Mouse (Mus musculus) hematopoietic stem cell, adult 5-6 weeks (primary cell): Measurements from ENCODE around the gene Tas1r1. TPM values are rescaled to one million over a fixed set of nuclear protein-coding genes. Genes with fewer than 3 reads are reported as not detected.

Experiments used
- ATAC-seq, 2 experiments: fragments of 125-278 bp in 1 of 2; replicated peaks in 1 of 2; 2 replicates each; pipeline ENCODE4 v1.8.0; 2016 to 2017; ENCODE audit warnings: inconsistent platforms in 2 of 2, mild to moderate bottlenecking in 2 of 2, moderate number of reproducible peaks in 2 of 2, low read depth in 1 of 2, moderate TSS enrichment in 1 of 2; ENCODE audit not compliant: low FRiP score in 2 of 2, poor library complexity in 2 of 2, severe bottlenecking in 2 of 2, insufficient read depth in 1 of 2, low TSS enrichment in 1 of 2
- total RNA-seq: library from RNA; stranded (forward); fragments of 172-1452, 232-1000 nt; gene quantifications from 2 replicates; pipeline ENCODE4 v1.2.3, GENCODE M21; 2017

Tas1r1 gene
- total RNA-seq, 1 experiment from 2014 or later, result 1.5 TPM

DNA sequence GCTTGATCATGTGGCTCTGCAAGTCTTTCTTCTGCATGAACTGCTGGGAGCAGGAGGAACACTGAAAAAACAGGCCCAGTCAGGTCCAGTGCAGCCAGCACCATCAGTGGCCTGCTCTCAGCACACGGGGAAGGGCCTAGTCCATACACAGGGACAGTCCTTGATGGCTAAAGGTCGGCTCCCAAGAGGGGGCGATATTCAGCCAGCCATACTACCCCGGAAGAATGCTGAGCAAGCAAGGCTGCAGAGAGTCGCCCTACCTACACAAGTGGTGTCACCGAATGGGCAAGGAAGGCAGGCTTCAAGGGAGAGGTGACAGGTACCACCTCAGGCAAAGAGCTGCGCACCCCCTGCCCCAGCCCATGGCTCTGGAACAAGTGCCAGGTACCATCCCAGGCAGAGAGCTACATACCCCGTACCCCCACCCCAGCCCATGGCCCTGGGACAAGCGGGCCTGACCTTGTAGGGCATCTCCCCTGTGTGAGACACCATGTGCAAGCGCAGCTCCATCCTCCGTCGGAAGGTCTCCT lies 16.7 kb downstream of the Tas1r1 start:
- no peak for ATAC-seq

DNA sequence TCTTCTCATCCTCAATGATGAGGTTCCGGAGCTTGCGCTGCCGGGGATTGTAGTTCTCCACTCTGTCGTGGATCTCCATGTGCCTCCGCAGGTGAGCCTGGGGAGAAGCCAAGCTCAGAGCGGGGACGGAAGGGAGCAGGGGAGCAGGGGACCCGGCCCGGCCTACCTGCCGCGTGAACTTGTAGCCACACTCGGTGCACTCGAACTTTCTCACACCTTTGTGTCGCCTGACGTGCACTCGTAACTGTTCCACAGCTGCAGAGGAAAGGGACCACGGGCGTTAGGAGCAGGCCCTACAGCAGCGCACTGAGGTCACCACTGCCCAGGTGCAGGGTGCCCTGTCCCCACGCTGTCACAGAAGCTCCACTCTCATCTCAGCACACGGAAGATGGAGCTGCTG lies 18.3 kb downstream of the Tas1r1 start:
- no peak for ATAC-seq

DNA sequence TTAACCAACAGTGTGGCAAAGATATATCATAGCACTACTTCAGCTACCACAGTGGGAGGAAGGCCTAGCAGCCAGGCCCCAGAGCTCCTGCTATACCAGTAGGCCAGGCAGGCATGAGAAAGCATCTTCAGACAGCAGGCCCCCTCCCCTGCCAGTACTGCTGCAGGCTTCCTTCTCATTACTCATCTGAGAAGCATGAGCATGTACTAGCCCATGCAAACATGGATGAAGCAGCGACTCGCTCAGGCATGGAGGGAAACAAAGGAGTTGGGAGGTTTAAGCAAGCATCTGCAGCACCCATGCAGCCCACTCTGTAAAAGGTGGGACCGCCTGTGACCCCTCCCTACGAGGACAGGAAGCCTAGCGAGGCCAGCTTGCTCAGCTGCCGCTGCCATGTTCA lies 19.3 kb downstream of the Tas1r1 start:
- ATAC-seq, result no peak

DNA sequence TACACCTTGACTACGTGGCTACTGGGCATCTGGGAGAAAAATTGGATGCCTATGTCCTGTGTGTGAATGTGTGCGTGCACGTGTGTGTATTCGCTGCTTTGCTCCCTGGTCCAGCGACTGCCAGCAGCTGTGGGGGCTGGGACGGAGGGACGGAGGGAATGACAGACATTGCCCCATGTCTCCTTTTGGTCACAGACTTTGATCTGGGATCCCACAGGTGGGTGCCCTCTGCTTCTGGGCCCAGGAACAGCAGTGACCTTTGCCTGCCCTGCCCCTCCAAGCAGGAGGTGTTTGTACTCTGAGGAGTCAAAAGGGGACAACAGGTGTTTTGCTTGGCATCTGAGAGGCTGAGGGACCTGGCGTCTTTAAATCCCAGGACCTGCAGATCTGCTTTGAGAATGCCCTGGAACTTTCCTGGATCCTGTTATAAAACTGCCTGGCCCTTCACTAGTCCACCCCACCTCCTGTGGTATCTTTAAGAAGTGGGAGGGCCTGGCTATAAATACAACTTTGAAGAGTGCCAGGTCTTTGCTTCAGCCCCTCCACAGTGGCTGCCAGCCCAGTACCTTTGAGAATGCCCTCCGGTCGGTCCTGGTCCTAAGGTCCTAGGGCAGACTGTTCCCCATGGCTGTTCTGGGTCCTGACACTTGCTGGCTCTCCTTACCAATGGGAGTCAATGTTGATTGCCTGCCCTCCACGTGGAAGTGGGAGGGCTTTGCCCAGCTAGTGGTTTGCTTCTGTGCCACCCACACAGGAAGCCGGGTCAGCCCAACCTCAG lies 25.1 kb downstream of the Tas1r1 start:
- ATAC-seq, result peak; percentile 18 to 29; a peak in 2 of 4 replicates

DNA sequence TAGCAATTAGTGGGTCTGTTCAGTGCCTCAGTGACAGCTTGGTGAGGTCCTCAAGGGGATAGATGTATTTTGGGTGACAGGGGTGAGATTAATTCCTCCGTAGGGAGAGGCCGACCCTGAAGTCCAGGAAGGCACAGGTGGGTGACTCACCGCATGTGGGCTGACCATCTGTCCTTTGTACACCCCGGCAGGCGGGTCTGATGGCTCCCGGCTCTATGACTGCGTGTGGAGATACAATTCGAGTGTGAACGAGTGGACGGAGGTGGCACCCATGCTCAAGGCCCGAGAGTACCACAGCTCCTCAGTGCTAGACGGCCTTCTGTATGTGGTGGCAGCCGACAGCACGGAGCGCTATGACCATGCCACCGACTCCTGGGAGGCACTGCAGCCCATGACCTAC lies 26.3 kb downstream of the Tas1r1 start:
- no peak for ATAC-seq

DNA sequence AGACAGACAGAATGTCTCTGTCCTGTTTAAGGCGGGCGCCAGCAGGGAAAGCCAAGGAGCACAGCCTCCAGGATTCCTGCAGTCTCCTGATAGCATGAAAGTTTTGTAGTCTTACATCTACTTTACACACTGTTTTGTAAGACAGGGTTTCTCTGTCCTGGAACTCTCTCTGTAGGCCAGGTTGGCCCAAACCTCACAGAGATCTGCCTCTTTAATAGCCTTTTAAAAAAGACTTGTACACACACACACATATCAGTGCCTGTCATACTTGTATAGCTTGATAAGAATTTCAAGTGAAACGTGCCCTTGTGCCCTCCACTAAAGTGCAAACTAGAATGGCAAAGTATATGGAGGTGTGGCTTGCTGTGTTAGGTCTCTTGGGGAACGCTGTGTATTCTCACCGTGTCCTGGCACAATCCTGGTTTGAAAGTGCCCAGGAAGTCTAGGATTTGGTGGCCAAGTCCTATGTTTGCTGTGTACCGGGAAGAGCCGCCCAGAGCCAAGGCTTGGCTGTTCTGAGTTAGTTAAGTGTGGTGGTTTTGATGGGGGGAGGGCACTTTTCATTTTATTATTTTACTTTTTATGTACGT lies 27.1 kb downstream of the Tas1r1 start:
- ATAC-seq, result no peak

DNA sequence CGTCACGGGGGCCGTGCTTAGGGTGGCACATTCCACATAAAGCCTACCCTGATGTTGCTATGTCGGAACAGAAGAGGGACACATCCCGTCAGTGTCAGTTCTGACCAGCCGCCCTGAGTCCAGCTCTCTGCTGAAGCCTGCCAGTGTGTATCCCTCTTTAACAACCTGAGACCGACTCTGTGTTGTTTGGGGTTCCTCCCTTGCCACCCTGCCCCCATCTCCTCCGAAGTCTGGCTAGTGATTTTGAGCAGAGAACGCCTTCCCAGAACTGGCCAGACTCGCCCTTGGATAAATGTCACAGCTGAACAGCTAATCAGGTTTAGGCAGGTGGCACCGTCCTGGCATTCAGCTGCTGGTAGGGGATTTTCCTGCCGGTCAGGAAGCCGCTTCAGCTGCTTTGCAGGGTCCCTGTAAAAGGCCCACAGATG lies 27.6 kb downstream of the Tas1r1 start:
- ATAC-seq, result 0 out of 4 replicates have a peak, but pooled peaks of 1 of the 2 experiments have one; percentile 2

DNA sequence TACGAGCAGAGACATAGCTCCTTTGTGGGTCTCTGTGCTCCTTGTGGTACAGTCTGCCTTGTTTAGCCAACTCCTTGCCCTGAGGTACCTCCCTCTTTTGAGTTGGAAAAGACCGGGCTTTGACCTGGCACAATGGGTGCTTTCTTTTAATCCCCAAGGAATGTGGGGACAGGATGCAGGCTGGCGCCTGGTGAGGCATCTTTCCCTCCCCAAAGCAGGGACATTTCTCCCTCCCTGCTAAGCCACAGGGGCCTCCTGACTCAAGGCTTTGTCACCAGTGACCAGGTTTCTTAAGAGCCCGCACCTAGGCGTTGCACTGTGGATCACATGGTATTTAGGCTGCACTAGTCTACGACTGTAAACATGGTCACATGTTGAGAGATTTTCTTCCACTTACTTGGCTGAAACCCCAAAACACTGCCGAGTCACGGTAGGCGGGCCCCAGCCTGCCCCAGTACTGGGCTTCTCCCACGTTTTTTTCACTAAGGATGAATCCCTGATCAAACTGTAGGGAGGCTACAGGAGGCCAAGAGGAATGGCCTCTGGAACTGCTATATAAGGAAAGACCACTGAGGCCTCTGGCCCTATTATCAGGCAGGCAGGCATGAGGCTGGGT lies 28.2 kb downstream of the Tas1r1 start:
- peak; percentile 37 to 65 for ATAC-seq

DNA sequence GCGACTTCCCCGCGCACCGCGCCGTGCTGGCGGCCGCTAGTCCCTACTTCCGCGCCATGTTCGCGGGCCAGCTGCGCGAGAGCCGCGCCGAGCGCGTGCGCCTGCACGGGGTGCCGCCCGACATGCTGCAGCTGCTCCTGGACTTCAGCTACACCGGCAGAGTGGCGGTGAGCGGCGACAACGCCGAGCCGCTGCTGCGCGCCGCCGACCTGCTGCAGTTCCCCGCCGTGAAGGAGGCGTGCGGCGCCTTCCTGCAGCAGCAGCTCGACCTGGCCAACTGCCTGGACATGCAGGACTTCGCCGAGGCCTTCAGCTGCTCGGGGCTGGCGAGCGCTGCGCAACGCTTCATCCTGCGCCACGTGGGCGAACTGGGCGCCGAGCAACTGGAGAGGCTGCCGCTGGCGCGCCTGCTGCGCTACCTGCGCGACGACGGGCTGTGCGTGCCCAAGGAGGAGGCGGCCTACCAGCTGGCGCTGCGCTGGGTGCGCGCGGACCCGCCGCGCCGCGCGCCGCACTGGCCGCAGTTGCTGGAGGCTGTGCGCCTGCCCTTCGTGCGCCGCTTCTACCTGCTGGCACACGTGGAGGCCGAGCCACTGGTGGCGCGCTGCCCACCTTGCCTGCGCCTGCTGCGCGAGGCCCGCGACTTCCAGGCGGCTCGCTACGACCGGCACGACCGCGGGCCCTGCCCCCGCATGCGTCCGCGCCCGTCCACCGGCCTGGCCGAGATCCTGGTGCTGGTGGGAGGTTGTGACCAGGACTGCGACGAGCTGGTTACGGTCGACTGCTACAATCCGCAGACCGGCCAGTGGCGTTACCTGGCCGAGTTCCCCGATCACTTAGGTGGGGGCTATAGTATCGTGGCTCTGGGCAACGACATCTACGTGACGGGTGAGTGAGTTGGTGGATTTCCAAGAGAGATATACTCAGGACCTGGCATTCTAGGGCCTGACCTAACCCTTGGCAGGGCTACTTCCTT lies 29.0 kb downstream of the Tas1r1 start:
- no peak for ATAC-seq

DNA sequence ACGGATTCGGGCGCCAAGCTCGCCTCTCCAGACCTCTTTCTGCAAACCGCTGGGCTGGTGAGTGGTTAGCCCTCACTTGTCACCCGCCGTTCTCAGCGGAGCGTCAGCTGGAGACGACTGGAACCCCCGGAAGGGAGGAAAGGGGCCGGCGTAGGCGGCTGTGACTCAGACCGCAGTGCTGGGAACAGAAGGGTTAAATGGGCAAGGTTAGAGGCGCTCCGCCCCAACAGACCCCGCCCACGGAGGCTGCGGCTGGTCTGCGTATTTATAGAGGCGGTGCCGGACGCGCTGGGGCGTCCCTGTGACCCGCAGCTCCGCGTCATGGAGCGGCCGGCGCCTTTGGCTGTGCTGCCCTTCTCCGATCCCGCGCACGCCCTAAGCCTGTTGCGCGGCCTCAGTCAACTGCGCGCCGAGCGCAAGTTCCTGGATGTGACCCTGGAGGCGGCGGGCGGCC lies 29.7 kb downstream of the Tas1r1 start, which contains the start of gene Klhl21:
TSS of gene Klhl21 (plus strand) at position 182 of the 454 bp plus-strand sequence.
- ATAC-seq, result peak; percentile 79 to 84

DNA sequence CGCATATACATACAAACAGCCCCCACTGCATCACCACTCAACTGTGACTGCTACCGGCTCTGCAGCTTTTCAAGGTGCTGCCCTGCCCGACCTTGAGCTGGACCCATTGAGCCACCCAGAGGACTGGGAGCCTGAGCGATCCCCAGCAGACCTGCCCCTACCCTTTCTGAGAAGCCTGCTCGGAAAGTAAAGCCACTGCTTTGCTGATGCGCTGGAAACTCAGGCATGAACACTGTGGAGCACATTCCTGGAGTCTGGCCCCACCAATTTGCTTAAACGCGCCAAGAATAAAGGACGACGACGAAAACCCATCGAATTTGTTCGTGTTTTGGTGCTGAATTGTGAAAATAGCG lies 30.2 kb downstream of the Tas1r1 start:
- no peak for ATAC-seq

DNA sequence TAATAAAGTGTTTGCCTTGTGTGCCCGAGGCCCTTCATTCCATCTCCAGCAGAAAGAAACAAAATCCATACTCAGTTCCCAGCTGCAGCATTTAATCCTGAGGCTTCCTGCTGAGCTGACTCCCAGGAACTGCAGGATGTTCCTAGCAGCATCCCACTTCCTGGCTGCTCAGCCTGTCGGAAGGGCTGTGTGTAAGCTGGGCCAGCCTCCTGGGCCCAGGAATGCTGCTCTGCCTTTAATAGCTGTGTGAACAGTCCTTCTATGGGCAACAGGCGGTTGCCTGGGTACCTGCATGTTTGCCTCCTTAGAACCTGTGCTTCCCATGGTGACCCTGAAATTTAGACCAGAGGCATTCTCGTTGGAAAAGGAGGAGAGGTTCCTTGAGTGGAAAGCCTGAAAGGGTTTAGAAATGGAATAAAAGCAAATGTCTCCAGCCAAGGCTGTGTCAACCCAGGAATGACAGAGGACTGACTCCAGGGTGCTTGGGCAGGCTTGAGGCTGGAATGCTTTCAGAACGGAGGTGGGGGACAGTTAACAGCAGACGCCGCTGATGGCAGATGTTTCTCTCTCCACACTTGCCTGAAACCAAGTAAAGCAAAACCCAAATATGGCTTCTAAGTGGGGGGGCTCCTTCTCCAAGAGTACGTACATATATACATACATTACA lies 30.8 kb downstream of the Tas1r1 start:
- ATAC-seq, result no peak

DNA sequence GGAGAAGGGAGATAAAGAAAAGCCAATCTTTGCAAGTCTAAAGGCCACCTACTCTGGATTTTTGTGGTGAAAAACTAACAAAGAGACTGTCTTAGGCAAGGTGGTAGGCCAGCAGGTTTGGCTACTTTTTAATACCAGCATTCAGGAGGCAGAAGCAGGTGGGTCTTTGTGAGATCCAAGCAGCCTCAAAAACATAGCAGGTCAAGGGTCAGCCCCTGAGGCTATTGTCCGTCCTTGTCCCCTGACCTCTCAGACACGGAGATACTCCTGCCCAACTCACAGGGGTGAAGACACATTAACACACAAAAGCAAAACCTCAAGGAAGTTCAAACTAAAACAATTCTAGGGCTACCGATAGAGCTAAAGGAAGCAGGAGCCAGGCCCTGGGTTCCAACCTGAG lies 31.6 kb downstream of the Tas1r1 start:
- no peak for ATAC-seq

DNA sequence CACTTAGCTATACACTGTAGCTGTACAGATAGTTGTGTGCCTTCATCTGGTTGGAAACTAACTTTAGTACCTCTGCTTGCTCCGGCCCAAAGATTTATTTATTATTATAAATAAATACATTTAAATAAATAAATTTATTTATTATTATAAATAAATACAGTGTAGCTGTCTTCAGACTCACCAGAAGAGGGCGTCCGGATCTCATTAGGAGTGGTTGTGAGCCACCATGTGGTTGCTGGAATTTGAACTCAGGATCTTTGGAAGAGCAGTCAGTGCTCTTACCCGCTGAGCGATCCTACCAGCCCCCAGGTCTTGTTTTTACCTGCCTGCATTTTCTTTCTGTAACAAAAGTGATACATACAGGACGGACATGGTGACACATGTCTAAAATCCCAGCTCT lies 32.2 kb downstream of the Tas1r1 start:
- no peak for ATAC-seq

DNA sequence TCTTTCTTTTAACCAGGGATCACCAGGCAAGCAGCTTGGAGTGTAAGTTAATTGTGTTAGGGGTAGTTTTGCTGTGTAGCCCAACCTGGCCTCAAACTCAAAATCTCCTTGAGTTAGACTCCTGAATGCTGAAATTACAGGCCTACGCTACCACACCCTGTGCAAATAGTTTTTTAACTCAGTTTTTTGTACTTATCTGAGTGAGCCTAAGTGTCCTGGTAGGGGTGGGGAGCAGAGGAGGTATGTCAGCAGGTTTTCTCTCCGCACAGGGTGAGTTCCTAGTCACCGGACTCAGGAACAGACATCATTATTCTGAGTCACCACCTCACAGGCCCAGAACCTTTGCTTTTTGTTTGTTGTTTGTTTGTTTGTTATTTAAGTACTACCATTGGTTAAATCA lies 36.3 kb downstream of the Tas1r1 start:
- no peak for ATAC-seq

DNA sequence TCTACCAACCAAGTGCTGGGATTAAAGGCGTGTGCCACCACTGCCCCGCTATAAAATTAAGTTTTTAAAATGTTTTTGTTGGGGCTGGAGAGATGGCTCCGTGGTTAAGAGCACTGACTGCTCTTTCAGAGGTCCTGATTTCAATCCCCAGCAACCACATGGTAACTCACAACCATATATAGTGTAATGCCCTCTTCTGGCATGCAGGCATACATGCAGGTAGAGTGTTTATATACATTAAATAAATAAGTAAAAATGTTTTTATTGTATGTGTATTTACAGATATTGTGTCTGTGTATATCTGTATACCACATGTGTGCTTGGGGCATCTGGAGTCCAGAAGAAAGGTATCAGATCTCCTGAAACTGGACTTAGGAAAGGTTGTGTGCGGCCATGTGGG lies 37.0 kb downstream of the Tas1r1 start:
- no peak for ATAC-seq

DNA sequence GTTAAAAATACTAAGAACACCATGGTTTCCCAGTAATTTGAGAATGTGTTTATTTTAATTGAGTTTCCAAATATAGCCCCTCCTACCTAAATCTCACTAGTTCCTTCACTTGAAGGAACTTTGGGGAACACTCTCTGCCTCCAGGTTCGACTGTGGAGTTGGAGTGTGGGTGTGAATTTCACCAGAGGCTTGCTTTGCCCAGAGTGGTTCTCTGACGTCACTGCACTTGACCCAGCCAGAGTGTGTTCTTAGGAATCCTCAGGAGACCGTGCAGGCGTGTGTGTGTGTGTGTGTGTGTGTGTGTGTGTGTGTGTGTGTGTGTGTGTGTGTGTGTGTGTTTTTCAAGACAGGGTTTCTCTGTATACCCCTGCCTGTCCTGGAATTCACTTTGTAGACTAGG lies 37.5 kb downstream of the Tas1r1 start:
- ATAC-seq, result no peak
